Mouse (Mus musculus): ENCODE data around the gene Sept3. TPM values are rescaled to one million over a fixed set of nuclear protein-coding genes. Genes with fewer than 3 reads are reported as not detected.
A peak's percentile ranks its signal among the peaks of the same experiment; 100 is the strongest.
"Not testable (repeated sequence)": the region's sequence is repeated elsewhere in the genome, so short reads cannot be mapped to it uniquely, and the experiment has no call there.

Gene Sept3
- total RNA-seq (2014; fragmentation: Nextera tagmentation): 0.28 and 1.1 TPM in 2 replicates
- 0.13 and 0.67 TPM in 2 replicates for total RNA-seq (2017)

DNA sequence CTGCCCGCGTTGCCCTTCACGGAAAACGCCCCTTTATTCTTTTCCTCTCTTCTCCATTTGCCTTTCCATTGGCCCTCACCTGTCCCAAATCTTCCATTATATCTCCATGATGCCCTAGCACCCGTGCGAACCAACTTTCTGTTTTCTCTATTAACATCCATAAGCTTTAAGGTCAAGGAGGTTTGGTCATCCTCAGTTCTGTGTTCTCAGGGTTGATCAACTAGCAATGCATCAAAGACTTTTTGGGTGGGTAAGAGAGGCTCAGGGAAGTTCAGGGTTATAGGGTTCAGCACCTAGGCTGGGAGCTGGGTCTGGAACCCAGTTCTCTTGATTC lies at the start of gene Sept3:
Gene Sept3 (plus strand): TSS at position 301 of the 334 bp plus-strand sequence.
- ATAC-seq (replicated peaks; ENCODE audit: poor library complexity, severe bottlenecking): no peak

DNA sequence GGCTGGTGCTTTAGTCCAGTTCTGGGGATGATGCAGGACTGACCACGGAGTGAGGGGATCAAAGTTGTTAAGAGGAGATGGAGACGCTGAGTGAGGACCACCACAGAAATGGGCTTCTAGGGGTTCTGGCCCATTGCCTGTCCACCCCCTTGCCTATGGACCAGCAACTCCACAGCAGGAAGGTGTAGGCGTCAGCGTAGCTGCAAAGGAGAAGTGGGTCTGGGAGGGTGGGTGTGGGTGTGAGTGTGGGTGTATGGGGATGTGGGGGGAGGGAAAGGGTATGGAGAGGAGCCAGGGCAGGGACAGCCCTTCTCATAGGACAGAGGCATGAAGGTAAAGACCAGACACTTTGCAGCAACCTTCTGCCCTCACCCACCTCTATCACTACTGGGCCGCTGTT lies 48.9 kb upstream of the Sept3 start:
- ATAC-seq (replicated peaks; ENCODE audit: poor library complexity, severe bottlenecking): 0 out of 2 replicates have a peak, but pooled peaks have one; percentile 7

DNA sequence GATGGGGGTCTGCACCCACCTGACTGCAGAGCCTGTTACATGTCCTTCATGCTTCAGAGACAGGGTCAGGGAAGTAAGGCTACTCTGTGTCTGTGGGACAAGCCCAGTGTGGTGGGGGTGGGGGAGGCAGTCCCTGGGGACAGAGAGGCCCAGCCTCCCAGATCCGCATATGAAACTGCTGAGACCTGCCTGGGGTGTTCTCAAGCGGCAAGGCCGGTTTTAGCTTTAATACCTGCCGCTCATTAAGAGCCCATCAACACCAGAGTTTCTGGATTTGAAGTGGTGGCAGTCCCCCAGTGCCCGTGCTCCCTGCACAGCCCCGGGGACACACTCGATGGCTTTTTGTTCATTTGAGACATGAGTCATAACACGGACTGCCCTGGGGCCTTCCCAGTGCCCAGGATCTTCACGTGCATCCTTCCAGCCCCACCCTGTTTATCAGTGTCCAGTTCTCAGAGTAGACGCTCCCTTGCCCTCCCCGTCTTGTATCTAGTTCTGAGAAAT lies 45.1 kb upstream of the Sept3 start:
- ATAC-seq (replicated peaks; ENCODE audit: poor library complexity, severe bottlenecking): no peak

DNA sequence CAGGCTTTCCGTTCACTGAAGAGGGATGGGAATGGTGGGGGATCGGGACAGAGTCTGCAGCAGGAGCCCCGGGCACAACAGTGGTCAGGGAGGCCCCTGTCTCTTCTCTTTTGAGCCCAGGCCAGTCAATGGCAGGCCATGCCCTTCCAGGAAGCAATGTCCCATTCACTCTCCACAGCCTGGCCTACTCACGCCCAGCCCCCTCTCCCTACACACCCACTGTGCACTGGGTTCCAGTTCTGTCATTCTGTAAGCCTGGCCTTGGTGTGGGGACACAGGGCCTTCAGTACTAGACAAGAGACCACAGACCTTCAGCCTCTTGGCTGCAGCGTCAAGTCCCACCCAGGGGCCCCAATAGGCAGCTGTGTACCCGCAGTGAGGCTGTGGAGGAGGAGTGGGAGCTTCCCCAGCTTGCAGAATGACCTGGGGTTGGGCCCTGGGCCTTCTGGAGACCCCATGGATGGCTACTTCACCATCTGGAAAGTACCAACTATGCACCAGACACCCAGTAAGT lies 44.5 kb upstream of the Sept3 start:
- no peak for ATAC-seq (replicated peaks; ENCODE audit: poor library complexity, severe bottlenecking)

DNA sequence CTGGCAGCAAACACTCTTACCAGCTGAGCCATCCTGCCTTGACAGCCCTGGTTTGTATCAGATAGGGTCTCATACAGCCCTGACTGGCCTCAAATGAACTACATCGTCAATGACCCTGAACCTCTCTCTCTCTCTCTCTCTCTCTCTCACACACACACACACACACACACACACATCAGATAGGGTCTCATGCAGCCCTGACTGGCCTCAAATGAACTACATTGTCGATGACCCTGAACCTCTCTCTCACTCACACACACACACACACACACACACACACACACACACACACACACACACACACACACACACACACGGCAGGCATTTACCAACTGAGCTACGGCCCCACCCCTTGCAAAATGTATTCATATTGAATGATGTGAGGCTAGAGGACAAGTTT lies 43.6 kb upstream of the Sept3 start:
- no peak for ATAC-seq (replicated peaks; ENCODE audit: poor library complexity, severe bottlenecking)

DNA sequence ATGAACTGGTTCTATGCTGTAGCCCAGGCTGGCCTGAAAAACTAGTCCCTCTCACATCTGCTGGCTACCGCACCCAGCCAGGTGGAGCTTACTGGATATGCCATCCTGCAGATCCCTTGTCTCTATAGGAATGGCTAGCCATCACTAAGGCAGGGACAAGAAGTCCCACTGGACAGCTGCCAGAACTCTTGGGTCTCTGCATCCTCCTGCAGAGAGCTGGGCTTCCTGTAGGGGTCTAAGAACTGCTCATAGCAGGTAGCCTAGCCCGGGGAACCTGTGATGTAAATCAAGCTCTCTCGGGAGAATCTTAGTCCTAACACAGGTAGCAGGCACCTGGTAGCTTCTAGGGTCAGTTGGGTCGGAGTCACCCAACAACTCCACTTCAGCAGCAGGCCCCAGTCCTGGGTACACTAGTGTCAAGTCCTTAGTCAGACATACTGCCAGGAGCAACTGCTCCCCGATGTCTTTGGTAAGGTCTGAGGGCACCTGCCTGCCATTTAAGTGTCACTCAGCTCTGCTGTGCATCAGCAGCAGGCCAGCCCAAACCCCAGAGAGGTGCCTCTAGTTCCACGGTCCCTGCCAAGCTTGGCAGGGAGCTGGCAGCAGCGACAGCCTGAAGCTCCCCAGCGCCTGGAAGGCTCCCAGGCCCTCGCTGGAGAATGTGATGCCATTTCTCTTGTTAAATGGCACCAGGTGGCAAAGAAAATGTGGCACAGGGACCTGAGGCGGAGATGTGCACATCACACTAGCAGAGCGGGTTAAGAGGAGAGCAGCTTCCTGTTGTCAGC lies 42.9 kb upstream of the Sept3 start:
- no peak for ATAC-seq (replicated peaks; ENCODE audit: poor library complexity, severe bottlenecking)

DNA sequence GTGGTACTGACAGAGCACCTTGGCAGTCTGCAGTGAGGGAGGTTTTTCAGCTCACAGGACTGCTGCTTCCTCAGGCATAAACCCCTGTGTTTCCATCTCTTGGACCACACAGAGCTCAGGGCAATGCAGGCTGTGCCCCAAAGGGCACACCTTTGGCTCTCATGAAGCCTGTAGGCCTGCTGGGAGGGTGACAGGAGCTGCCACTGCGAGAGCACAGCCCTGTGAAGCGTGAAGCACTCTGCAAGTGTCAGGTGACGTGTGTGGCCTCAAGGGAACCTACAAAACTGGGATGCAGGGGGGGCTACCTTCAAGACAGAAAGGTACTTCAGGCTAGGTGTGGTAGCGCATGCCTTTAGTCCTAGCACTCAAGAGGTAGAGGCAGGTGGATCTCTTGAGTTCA lies 42.0 kb upstream of the Sept3 start:
- ATAC-seq (replicated peaks; ENCODE audit: poor library complexity, severe bottlenecking): no peak

DNA sequence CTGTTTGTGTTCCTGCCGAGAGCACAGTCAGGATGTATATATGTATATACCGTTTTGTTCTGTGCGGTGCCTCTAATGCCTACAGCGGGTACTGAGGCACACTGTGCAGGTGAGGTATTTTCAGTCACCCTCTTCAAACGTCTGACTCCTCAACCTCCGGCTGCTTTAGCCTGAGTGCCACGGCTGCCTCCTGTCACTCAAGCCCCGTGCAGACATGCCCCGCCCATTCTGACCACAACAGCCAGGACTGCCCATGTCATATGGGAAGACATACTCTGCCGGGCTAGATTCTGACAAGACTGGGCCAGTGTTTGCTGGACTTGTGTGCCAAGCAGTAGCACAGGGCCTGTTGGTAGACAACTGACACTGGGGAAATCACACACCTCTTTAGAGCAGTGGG lies 39.0 kb upstream of the Sept3 start:
- ATAC-seq (replicated peaks; ENCODE audit: poor library complexity, severe bottlenecking): peak; percentile 65

DNA sequence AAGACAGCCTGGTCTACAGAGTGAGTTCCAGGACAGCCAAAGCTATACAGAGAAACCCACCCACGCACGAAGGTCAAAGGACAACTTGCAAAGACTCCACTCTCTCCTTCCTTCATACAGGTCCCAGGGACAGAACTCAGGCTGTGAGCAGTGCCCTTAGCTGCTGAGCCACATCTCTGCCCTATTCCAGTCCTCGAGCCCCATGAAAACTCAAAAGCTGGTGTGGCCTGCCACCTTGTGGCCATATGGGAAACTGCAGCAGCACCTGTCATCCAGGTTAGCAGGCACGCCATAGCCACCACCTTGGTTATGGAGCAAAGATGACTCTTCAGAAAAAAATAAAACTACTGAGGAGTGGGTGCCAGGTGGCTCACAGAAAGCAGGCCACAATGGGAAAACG lies 38.1 kb upstream of the Sept3 start:
- ATAC-seq (replicated peaks; ENCODE audit: poor library complexity, severe bottlenecking): peak; percentile 80

DNA sequence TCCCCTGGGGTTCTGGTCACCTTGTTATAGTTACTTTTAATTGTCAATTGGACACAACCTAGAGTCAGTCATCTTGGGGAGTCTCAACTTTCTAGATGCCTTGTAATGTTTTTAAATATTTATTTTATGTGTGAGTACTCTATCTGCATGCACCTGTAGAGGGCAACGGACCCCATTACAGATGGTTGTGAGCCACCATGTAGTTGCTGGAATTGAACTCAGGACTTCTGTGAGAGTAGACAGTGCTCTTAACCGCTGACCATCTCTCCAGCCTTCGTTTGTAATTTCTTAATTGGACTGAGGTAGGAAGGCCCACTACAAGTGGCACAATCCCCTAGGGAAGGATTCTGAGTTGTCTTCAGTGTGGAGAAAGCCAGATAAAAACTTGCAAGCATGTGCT lies 31.4 kb upstream of the Sept3 start:
- ATAC-seq (replicated peaks; ENCODE audit: poor library complexity, severe bottlenecking): no peak

DNA sequence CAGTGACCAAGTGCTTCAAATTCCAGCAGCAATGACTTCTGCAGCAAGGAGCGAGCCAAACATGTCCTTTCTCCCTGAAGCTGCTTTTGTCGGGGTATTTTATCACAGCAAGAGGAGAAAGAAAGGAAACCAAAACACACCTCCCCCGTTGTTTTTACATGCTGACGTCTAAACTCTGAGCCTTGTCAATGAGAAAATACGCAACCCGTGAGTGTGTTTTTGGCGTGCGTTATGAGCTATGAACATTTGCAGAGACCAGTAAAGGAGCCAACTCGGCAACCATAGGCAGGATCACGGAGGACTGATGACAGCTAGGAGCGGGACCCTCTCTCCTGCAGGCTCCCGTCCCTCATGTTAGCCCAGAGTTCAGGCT lies 31.0 kb upstream of the Sept3 start:
- ATAC-seq (replicated peaks; ENCODE audit: poor library complexity, severe bottlenecking): no peak

DNA sequence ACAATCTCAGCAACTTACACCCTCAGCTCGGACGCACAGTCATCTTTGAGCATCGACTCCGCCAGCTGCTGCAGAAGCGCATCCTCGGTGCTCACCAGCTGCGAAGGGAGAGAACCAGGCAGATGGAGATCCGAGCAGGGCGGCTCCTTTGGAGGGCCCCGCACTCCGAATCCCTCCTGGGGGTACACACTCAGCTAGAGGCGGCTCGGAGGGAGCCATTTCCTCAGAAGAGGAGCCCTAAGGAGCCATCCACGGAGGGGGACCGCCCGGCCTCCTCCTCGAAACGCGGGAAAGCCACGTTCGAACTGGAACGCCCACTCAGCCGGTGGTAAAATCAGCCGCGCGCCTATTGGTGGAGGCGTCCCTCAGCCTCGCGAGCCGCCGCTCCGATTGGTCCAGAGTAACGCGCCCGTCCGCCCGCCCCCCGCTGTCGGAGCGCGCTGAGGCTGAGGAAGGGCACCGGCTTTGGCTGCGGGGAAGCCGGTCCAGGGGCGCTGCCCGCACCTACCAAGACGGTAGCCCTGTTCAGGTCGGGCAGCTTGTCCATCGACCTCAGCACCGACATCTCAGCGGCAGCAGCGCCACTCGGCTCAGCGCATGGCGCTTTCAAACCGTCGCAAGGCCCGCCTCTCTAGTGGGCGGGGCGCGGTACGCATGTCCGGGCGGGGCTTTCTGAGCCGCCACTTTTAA lies 30.4 kb upstream of the Sept3 start, which contains the start of gene Cenpm:
Gene Cenpm (minus strand): TSS at position 634 of the 690 bp plus-strand sequence.
- ATAC-seq (replicated peaks; ENCODE audit: poor library complexity, severe bottlenecking): peak; percentile 95

DNA sequence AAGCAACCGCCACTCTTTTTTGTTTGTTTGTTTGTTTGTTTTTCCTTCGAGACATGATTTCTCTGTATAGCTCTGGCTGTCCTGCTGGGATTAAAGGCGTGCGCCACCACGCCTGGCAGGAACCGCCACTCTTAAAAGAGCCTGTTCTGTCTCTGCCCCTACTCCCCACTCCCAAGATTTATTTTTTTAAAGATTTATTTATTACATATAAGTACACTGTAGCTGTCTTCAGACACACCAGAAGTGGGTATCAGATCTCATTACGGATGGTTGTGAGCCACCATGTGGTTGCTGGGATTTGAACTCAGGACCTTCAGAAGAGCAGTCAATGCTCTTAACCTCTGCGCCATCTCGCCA lies 29.9 kb upstream of the Sept3 start:
- not testable (repeated sequence) for ATAC-seq (replicated peaks; ENCODE audit: poor library complexity, severe bottlenecking)

DNA sequence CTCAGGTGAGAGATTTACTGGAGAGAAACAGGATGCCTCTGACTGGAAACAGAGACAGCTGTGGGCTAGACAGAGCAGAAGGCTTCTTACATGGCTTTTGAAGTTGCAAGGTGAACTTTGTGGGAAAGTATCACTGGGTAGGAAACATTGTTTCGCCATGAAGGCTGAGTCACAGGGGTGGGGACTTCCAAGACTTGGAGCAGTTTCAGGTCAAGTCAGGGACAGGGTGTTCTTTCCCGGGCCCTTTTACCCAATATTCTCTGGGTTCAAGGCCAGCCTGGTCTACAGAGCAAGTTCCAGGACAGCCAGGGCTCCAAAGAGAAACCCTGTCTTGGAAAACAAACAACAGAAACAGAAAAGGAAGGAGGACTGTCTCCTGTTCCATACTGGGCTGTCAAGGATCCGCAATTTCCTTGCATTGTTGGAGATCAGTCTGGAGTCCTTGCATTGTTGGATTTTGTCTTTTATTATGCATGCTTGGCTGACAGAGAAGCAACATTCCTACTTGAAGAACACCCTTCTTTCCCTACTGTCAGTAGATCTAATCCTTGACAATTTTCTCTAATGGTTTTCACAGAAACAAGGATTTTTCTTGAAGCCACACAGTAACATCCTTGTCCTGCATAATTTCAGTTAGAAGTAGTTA lies 27.4 kb upstream of the Sept3 start:
- ATAC-seq (replicated peaks; ENCODE audit: poor library complexity, severe bottlenecking): no peak

DNA sequence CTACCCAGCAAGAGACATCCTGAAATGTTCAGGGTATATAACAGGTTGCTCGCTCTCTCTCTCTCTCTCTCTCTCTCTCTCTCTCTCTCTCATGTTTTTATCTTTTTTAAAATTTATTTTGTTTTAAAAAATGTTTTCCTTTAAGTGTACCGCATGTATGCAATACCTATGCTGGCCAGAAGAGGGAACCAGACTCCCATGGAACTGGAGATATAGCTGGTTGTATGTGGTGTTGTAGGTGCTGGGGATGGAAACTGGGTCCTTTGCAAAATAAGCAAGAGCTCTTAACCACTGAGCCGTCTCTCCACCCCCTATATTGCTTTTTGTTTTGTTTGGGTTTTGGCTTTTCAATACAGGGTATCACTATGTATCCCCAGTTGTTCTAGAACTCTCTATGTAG lies 23.1 kb upstream of the Sept3 start:
- ATAC-seq (replicated peaks; ENCODE audit: poor library complexity, severe bottlenecking): no peak

DNA sequence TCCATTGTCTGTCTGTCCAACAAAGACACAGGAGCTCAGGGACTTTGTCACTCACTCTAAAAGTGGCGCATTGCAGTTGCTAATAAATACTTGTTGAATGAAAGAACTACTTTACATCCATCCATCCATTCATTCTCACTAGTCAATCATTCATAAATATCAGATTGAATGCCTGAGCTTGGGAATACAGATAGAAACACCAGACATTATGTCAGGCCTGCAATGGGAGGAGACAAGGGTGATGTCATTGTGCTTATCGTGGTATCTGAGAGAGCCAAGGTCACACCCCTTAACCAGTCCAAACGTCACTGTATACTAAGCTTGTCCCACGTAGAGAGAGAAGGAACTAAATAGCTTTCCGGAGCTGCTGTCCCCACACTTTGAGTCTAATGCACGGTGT lies 22.6 kb upstream of the Sept3 start, which contains the start of gene 1500009C09Rik:
Gene 1500009C09Rik (plus strand): TSS at position 301 of the 400 bp plus-strand sequence.
- no peak for ATAC-seq (replicated peaks; ENCODE audit: poor library complexity, severe bottlenecking)

DNA sequence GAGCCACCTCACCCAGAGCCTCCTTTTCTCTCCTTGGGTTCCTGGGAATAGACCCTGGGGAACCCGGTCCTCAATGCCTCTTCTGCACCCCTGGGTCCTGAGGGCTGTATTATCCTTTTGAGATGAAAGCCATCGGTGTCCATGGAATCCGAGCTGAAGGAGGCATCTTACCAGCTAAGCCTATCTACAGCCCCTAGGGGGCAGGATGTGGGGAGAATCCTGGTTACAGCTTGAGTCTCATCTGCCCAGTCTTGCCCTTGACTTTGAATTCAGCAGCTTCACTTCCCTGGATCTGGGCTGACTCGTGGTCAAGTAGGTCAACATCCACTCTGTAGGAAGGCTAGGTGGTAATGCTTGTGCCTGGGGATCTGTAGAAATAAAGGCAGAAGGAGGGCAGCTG lies 19.4 kb upstream of the Sept3 start:
- no peak for ATAC-seq (replicated peaks; ENCODE audit: poor library complexity, severe bottlenecking)

DNA sequence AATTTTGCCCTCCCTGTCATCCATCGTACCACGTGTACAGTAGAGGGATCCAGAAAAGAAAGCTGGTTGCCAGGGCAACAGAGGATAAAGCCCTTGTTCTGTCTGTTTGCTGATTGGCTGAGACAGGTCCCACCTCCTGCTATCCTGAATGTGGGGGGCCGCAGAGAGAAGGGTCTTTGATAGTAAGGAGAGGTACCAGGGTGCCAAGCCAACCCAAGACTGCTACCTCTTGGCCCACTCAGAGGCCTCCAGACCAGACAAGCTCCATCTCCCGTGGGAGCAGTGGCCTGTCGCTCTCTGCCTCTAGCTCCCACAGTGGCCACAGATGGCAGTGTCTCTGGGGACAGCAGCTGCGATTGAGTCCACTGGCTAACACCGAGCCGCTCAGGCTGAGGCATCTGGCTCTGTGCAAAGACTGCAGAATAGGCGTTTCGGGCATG lies 18.7 kb upstream of the Sept3 start:
- ATAC-seq (replicated peaks; ENCODE audit: poor library complexity, severe bottlenecking): no peak

DNA sequence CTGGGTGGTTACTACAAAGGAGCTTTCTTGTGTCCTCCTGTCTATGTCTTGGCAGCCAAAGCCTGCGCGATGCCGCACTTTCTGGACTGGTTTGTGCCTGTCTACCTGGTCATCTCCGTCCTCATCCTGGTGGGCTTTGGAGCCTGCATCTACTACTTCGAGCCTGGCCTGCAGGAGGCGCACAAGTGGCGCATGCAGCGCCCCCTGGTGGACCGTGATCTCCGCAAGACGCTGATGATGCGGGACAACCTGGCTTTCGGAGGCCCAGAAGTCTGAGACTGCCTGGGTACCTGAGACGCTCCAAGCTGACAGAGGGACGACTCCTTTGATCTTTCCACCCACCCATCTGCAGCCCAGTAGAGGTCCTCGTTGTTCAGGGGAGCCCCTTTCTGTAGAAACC lies 15.2 kb upstream of the Sept3 start:
- ATAC-seq (replicated peaks; ENCODE audit: poor library complexity, severe bottlenecking): peak; percentile 81

DNA sequence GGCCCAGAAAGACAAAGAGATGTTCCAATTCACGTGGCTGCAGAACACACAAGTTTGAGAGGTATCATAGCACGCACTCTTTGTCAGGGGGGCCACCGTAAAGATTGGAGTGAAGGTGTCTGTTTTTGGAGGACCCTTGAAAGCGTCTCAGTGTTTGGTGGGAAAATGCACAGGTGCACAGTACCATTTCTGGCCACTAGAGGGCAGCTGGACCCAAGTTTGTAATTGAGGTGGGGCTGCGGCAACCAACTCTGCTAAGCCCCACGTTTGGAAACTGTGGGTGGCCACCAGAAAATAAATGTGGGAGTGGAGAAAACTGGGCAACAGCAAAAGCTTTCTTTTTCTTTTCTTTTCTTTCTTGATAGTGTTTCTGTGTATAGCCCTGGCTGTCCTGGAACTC lies 8.3 kb upstream of the Sept3 start:
- peak; percentile 62; the same call in 1 of the 2 replicates for ATAC-seq (replicated peaks; ENCODE audit: poor library complexity, severe bottlenecking)

DNA sequence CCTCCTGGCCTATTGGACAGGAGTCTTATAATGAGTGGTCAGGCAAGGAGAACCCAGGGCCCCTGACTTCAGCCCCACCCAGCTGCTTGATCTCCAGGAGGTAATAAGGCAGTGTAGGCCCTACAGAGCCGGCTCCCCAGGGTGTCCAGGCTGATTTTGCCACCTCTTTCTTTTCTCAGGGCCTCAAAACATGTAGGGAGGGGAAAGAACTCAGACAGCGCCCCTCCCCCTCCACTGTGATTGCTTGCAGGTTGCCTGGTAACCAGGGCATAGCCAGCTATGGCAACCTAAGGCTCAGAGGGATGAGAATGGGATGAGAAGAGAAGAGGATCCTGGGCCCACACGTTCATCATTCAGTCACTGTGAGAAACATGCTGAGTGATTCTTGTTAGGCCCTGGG lies 6.5 kb upstream of the Sept3 start:
- no peak for ATAC-seq (replicated peaks; ENCODE audit: poor library complexity, severe bottlenecking)
